Comparison of ENCODE assay signal across 9 mouse cellular contexts in genomic region chr6:72926755-72927482, GRCm38 (mm10). TPM values are rescaled to one million over a fixed set of nuclear protein-coding genes. Genes with fewer than 3 reads are reported as not detected.
DNase-seq lines count a peak whose midpoint lies in the region; ATAC-seq lines count a peak whose summit lies in the region.
"Had no signal": no experiment of that assay in that cellular context is flagged by ENCODE, and none has a peak within 500 bp of the region (broad histone marks: within the 10 kb centered on the region; RNA-seq: fewer than 3 reads in every experiment).

No protein-coding gene starts in this region.

- H3K4me1 ChIP-seq in midbrain, embryonic 16.5 days (ENCODE audit: control insufficient read depth, insufficient read depth, low read length) = no peaks in the 10 kb centered on the region

- 22% methylated on average over 9 of the region's 9 CpGs for WGBS in midbrain, embryonic 16.5 days

- H3K4me2 ChIP-seq in midbrain, embryonic 16.5 days (ENCODE audit: low read length) = no peak overlapping the region

- H3K9me3 ChIP-seq in midbrain, embryonic 16.5 days (replicated peaks; ENCODE audit: control insufficient read depth, low read length, poor library complexity, severe bottlenecking) = no peaks in the 10 kb centered on the region

- H3K27me3 ChIP-seq in midbrain, embryonic 16.5 days (ENCODE audit: control insufficient read depth, insufficient read depth, low read depth, low read length) = no peaks in the 10 kb centered on the region

- no peaks in the 10 kb centered on the region for H3K36me3 ChIP-seq in midbrain, embryonic 16.5 days (ENCODE audit: control insufficient read depth, insufficient read depth, low read length)

- DNase-seq in right cerebral cortex, adult 18-20 months = peak; percentile 47
- no peak for DNase-seq in right cerebral cortex, postnatal 4 days
- peak; percentile 38 to 50 for DNase-seq in cerebellum, postnatal 10 days
- DNase-seq in heart, adult 9 months (ENCODE audit: low spot score in 2 of 2) = peak; percentile 73 to 79
- DNase-seq in kidney, postnatal 14 days = peak; percentile 72
- DNase-seq in layer of hippocampus, adult 9-10 months (ENCODE audit: low spot score) = no peak

- peak; percentile 48; the same call in 1 of the 2 replicates for ATAC-seq in monocyte, adult 5-6 weeks (replicated peaks; ENCODE audit: insufficient number of reproducible peaks, low FRiP score, low TSS enrichment, poor library complexity, severe bottlenecking)
- ATAC-seq in midbrain, embryonic 16.5 days = no peak

- H3K27ac ChIP-seq in midbrain, embryonic 16.5 days (ENCODE audit: low read length) = no peak overlapping the region

- no peak overlapping the region for H3K9ac ChIP-seq in midbrain, embryonic 16.5 days (ENCODE audit: low read depth, low read length)

- no peak overlapping the region for H3K4me3 ChIP-seq in midbrain, embryonic 16.5 days (ENCODE audit: low read depth, low read length)
- H3K4me3 ChIP-seq: erythroblast, embryonic 14.5 days had no signal

RNA-seq across cellular contexts. Expression of gene Kcmf1, which starts 27.1 kb away (rescaled TPM):
- 114 to 128 TPM (median 115 TPM) in 3 replicates for total RNA-seq in monocyte, adult 5-6 weeks (2017)
- 29.7 and 32.4 TPM in 2 replicates for polyA plus RNA-seq in midbrain, embryonic 16.5 days (2015; fragmentation: Nextera tagmentation; extraction: Ambion mirVana)

RNA-seq across cellular contexts. Expression of gene Tmsb10, which starts 31.6 kb away (rescaled TPM):
- total RNA-seq in monocyte, adult 5-6 weeks (2017) = 1,040 to 2,074 TPM (median 1,179 TPM) in 3 replicates
- polyA plus RNA-seq in midbrain, embryonic 16.5 days (2015; fragmentation: Nextera tagmentation; extraction: Ambion mirVana) = 5,026 and 5,182 TPM in 2 replicates

Comparison
In these comparisons a context has a peak if more than half of its experiments do, and no peak if none do; other contexts are left out.
1. DNase-seq: peak in right cerebral cortex, adult 18-20 months (single experiment), cerebellum, postnatal 10 days (2 of 2), heart, adult 9 months (2 of 2) and kidney, postnatal 14 days (single experiment); none in right cerebral cortex, postnatal 4 days (single experiment) and layer of hippocampus, adult 9-10 months (single experiment).